Mouse (Mus musculus) midbrain, embryonic 10.5 days (tissue): ENCODE data around the gene Apol11a. TPM values are rescaled to one million over a fixed set of nuclear protein-coding genes. Genes with fewer than 3 reads are reported as not detected.

Experiments used
- polyA plus RNA-seq: library from polyadenylated mRNA; unstranded; fragments of >200 nt; fragmentation: Nextera tagmentation; extraction: Ambion mirVana; gene quantifications from 2 replicates; pipeline ENCODE4 v1.2.1, GENCODE M21; 2016

Gene Apol11a
- polyA plus RNA-seq, 1 experiment from 2014 or later: not detected

Other genes starting within 250 kb of the Apol11a start
- gene Rbfox2, start 201.3 kb upstream of the Apol11a start, polyA plus RNA-seq: 35.7 and 59.4 TPM in 2 replicates
- gene Apol7a, start 109.2 kb upstream of the Apol11a start, polyA plus RNA-seq: not detected in 2 replicates
- gene Apol9a, start 97.1 kb upstream of the Apol11a start, polyA plus RNA-seq: 0.05 TPM in 1 of 2 replicates, not detected in the other
- gene Apol7b, start 60.8 kb upstream of the Apol11a start, polyA plus RNA-seq: not detected in 2 replicates
- not detected in 2 replicates for gene Apol10a, start 31.2 kb upstream of the Apol11a start, polyA plus RNA-seq
- gene Apol7c, start 25.0 kb downstream of the Apol11a start, polyA plus RNA-seq: not detected in 2 replicates
- gene 1700025B11Rik, start 53.6 kb downstream of the Apol11a start, polyA plus RNA-seq: not detected in 2 replicates
- 0.07 TPM in 1 of 2 replicates, not detected in the other for gene Apol10b, start 87.9 kb downstream of the Apol11a start, polyA plus RNA-seq
- gene Gm36245, start 91.0 kb downstream of the Apol11a start, polyA plus RNA-seq: not detected in 2 replicates
- gene Apol11b, start 135.0 kb downstream of the Apol11a start, polyA plus RNA-seq: not detected in 2 replicates
- not detected in 2 replicates for gene Apol7e, start 190.6 kb downstream of the Apol11a start, polyA plus RNA-seq
- gene Apol9b, start 220.8 kb downstream of the Apol11a start, polyA plus RNA-seq: not detected in 2 replicates
- 0.07 and 0.12 TPM in 2 replicates for gene Apol8, start 248.7 kb downstream of the Apol11a start, polyA plus RNA-seq